Mouse (Mus musculus) retina, embryonic 14.5 days (tissue): ENCODE data around the gene Smr3a.

Experiments
- DNase-seq: peaks from one replicate; pipeline ENCODE4 v3.0.0-alpha.2; 2015; ENCODE audit warnings: low spot score

Gene Smr3a

GRCm38 (mm10) chr5:88002249-88002648, at the start of gene Smr3a:
Gene Smr3a, plus strand, starts transcription at chr5:88002549.
- no peak for DNase-seq

- no peak for DNase-seq
These were observed 33.1 kb upstream of the Smr3a start, which contains the start of the genes 2310003L06Rik and Gm28434 for GRCm38 (mm10) chr5:87969201-87969600. Gene 2310003L06Rik, plus strand, starts transcription at chr5:87969459. Gene Gm28434, plus strand, starts transcription at chr5:87969517.

GRCm38 (mm10) chr5:87979139-87979538, 23.2 kb upstream of the Smr3a start, which contains the start of gene Cabs1:
Gene Cabs1, plus strand, starts transcription at chr5:87979439.
- DNase-seq = no peak

- no peak for DNase-seq
These were observed 19.7 kb upstream of the Smr3a start for GRCm38 (mm10) chr5:87982468-87983214.

- DNase-seq = no peak
These were observed 2.9 kb downstream of the Smr3a start for GRCm38 (mm10) chr5:88005241-88005640.
